Mouse (Mus musculus): ENCODE results near the gene Rabgap1l. TPM values are rescaled to one million over a fixed set of nuclear protein-coding genes. Genes with fewer than 3 reads are reported as not detected.

The Rabgap1l gene
- polyA plus RNA-seq, 1 experiment from 2014 or later, result 17.4 TPM

- WGBS, result 77% methylated on average over 3 of the region's 3 CpGs
These were observed 296.0 kb downstream of the Rabgap1l start for GRCm38 (mm10) chr1:160496906-160497577.

GRCm38 (mm10) chr1:160485731-160486130 lies 307.3 kb downstream of the Rabgap1l start:
- DNase-seq (ENCODE audit: low spot score) (no peak), ATAC-seq (replicated peaks; ENCODE audit: low FRiP score) (no peak)
- Histone ChIP-seq H3K4me2 (ENCODE audit: low read depth, low read length, severe bottlenecking) (no peak overlapping the region), H3K9me3 (ENCODE audit: control insufficient read depth, low read length) (no peaks in the 10 kb centered on the region), H3K9ac (ENCODE audit: low read length) (no peak overlapping the region), H3K36me3 (ENCODE audit: control insufficient read depth, insufficient read depth, low read length) (no peaks in the 10 kb centered on the region), H3K4me1 (replicated peaks; ENCODE audit: control insufficient read depth, insufficient read depth, low read length) (no peaks in the 10 kb centered on the region), H3K27ac (ENCODE audit: low read depth, low read length) (no peak overlapping the region), H3K27me3 (ENCODE audit: control insufficient read depth, insufficient read depth, low read length) (no peaks in the 10 kb centered on the region), H3K4me3 (ENCODE audit: low read depth, low read length) (no peak overlapping the region)
- 58% methylated on average over 3 of the region's 3 CpGs for WGBS

More at GRCm38 (mm10) chr1:160496906-160497577, 296.0 kb downstream of the Rabgap1l start:
- Histone ChIP-seq H3K4me2 (ENCODE audit: low read depth, low read length, severe bottlenecking) (no peak overlapping the region), H3K4me3 (ENCODE audit: low read depth, low read length) (no peak overlapping the region), H3K4me1 (replicated peaks; ENCODE audit: control insufficient read depth, insufficient read depth, low read length) (no peaks in the 10 kb centered on the region), H3K36me3 (ENCODE audit: control insufficient read depth, insufficient read depth, low read length) (no peaks in the 10 kb centered on the region), H3K27ac (ENCODE audit: low read depth, low read length) (no peak overlapping the region), H3K9me3 (ENCODE audit: control insufficient read depth, low read length) (no peaks in the 10 kb centered on the region), H3K9ac (ENCODE audit: low read length) (no peak overlapping the region), H3K27me3 (ENCODE audit: control insufficient read depth, insufficient read depth, low read length) (no peaks in the 10 kb centered on the region)
- ATAC-seq (replicated peaks; ENCODE audit: low FRiP score) (no peak), DNase-seq (ENCODE audit: low spot score) (no peak)

- Histone ChIP-seq H3K27ac (ENCODE audit: low read depth, low read length) (no peak overlapping the region), H3K36me3 (ENCODE audit: control insufficient read depth, insufficient read depth, low read length) (no peaks in the 10 kb centered on the region), H3K9me3 (ENCODE audit: control insufficient read depth, low read length) (no peaks in the 10 kb centered on the region), H3K4me3 (ENCODE audit: low read depth, low read length) (no peak overlapping the region), H3K27me3 (ENCODE audit: control insufficient read depth, insufficient read depth, low read length) (no peaks in the 10 kb centered on the region), H3K4me2 (ENCODE audit: low read depth, low read length, severe bottlenecking) (no peak overlapping the region), H3K9ac (ENCODE audit: low read length) (no peak overlapping the region), H3K4me1 (replicated peaks; ENCODE audit: control insufficient read depth, insufficient read depth, low read length) (no peaks in the 10 kb centered on the region)
- WGBS, result 49% methylated on average over 7 of the region's 7 CpGs
- DNase-seq (ENCODE audit: low spot score), result no peak
- ATAC-seq (replicated peaks; ENCODE audit: low FRiP score), result peak; percentile 46; the same call in 1 of the 2 replicates
These were observed 308.0 kb downstream of the Rabgap1l start for GRCm38 (mm10) chr1:160485028-160485427.

GRCm38 (mm10) chr1:160481643-160482042 lies 311.4 kb downstream of the Rabgap1l start:
- Histone ChIP-seq H3K4me3 (ENCODE audit: low read depth, low read length) (no peak overlapping the region), H3K27me3 (ENCODE audit: control insufficient read depth, insufficient read depth, low read length) (no peaks in the 10 kb centered on the region), H3K36me3 (ENCODE audit: control insufficient read depth, insufficient read depth, low read length) (no peaks in the 10 kb centered on the region), H3K27ac (ENCODE audit: low read depth, low read length) (no peak overlapping the region), H3K4me2 (ENCODE audit: low read depth, low read length, severe bottlenecking) (no peak overlapping the region), H3K4me1 (replicated peaks; ENCODE audit: control insufficient read depth, insufficient read depth, low read length) (no peaks in the 10 kb centered on the region), H3K9ac (ENCODE audit: low read length) (no peak overlapping the region), H3K9me3 (ENCODE audit: control insufficient read depth, low read length) (no peaks in the 10 kb centered on the region)
- no peak for DNase-seq (ENCODE audit: low spot score)
- WGBS, result 92% methylated on average over 2 of the region's 2 CpGs
- ATAC-seq (replicated peaks; ENCODE audit: low FRiP score), result no peak

- H3K4me2 ChIP-seq (ENCODE audit: low read depth, low read length, severe bottlenecking), result no peak overlapping the region
- H3K4me3 ChIP-seq (ENCODE audit: low read depth, low read length), result no peak overlapping the region
- ATAC-seq (replicated peaks; ENCODE audit: low FRiP score), result no peak
- no peaks in the 10 kb centered on the region for H3K36me3 ChIP-seq (ENCODE audit: control insufficient read depth, insufficient read depth, low read length)
- no peaks in the 10 kb centered on the region for H3K9me3 ChIP-seq (ENCODE audit: control insufficient read depth, low read length)
- no peak for DNase-seq (ENCODE audit: low spot score)
- H3K4me1 ChIP-seq (replicated peaks; ENCODE audit: control insufficient read depth, insufficient read depth, low read length), result no peaks in the 10 kb centered on the region
- H3K27me3 ChIP-seq (ENCODE audit: control insufficient read depth, insufficient read depth, low read length), result no peaks in the 10 kb centered on the region
- no peak overlapping the region for H3K9ac ChIP-seq (ENCODE audit: low read length)
- no peak overlapping the region for H3K27ac ChIP-seq (ENCODE audit: low read depth, low read length)
These were observed 325.6 kb downstream of the Rabgap1l start for GRCm38 (mm10) chr1:160467443-160467842.

GRCm38 (mm10) chr1:160465186-160465585 lies 327.8 kb downstream of the Rabgap1l start:
- Histone ChIP-seq H3K36me3 (ENCODE audit: control insufficient read depth, insufficient read depth, low read length) (no peaks in the 10 kb centered on the region), H3K4me2 (ENCODE audit: low read depth, low read length, severe bottlenecking) (no peak overlapping the region), H3K4me3 (ENCODE audit: low read depth, low read length) (no peak overlapping the region), H3K27ac (ENCODE audit: low read depth, low read length) (no peak overlapping the region), H3K4me1 (replicated peaks; ENCODE audit: control insufficient read depth, insufficient read depth, low read length) (no peaks in the 10 kb centered on the region), H3K9ac (ENCODE audit: low read length) (no peak overlapping the region), H3K27me3 (ENCODE audit: control insufficient read depth, insufficient read depth, low read length) (no peaks in the 10 kb centered on the region), H3K9me3 (ENCODE audit: control insufficient read depth, low read length) (no peaks in the 10 kb centered on the region)
- DNase-seq (ENCODE audit: low spot score), result no peak
- ATAC-seq (replicated peaks; ENCODE audit: low FRiP score), result no peak

GRCm38 (mm10) chr1:160464148-160464547 lies 328.9 kb downstream of the Rabgap1l start:
- DNase-seq (ENCODE audit: low spot score) (no peak), ATAC-seq (replicated peaks; ENCODE audit: low FRiP score) (no peak)
- Histone ChIP-seq H3K4me1 (replicated peaks; ENCODE audit: control insufficient read depth, insufficient read depth, low read length) (no peaks in the 10 kb centered on the region), H3K27ac (ENCODE audit: low read depth, low read length) (no peak overlapping the region), H3K9ac (ENCODE audit: low read length) (no peak overlapping the region), H3K4me2 (ENCODE audit: low read depth, low read length, severe bottlenecking) (no peak overlapping the region), H3K27me3 (ENCODE audit: control insufficient read depth, insufficient read depth, low read length) (no peaks in the 10 kb centered on the region), H3K36me3 (ENCODE audit: control insufficient read depth, insufficient read depth, low read length) (no peaks in the 10 kb centered on the region), H3K9me3 (ENCODE audit: control insufficient read depth, low read length) (no peaks in the 10 kb centered on the region), H3K4me3 (ENCODE audit: low read depth, low read length) (no peak overlapping the region)

GRCm38 (mm10) chr1:160460346-160460745 lies 332.7 kb downstream of the Rabgap1l start:
- Histone ChIP-seq H3K4me3 (ENCODE audit: low read depth, low read length) (no peak overlapping the region), H3K9ac (ENCODE audit: low read length) (no peak overlapping the region), H3K4me1 (replicated peaks; ENCODE audit: control insufficient read depth, insufficient read depth, low read length) (no peaks in the 10 kb centered on the region), H3K9me3 (ENCODE audit: control insufficient read depth, low read length) (no peaks in the 10 kb centered on the region), H3K4me2 (ENCODE audit: low read depth, low read length, severe bottlenecking) (no peak overlapping the region), H3K36me3 (ENCODE audit: control insufficient read depth, insufficient read depth, low read length) (no peaks in the 10 kb centered on the region), H3K27me3 (ENCODE audit: control insufficient read depth, insufficient read depth, low read length) (no peaks in the 10 kb centered on the region), H3K27ac (ENCODE audit: low read depth, low read length) (no peak overlapping the region)
- no peak for DNase-seq (ENCODE audit: low spot score)
- 93% methylated on average over 1 of the region's 1 CpGs for WGBS
- ATAC-seq (replicated peaks; ENCODE audit: low FRiP score), result no peak

- no peaks in the 10 kb centered on the region for H3K9me3 ChIP-seq (ENCODE audit: control insufficient read depth, low read length)
- H3K4me2 ChIP-seq (ENCODE audit: low read depth, low read length, severe bottlenecking), result no peak overlapping the region
- H3K9ac ChIP-seq (ENCODE audit: low read length), result no peak overlapping the region
- 84% methylated on average over 2 of the region's 2 CpGs for WGBS
- H3K27me3 ChIP-seq (ENCODE audit: control insufficient read depth, insufficient read depth, low read length), result no peaks in the 10 kb centered on the region
- H3K27ac ChIP-seq (ENCODE audit: low read depth, low read length), result no peak overlapping the region
- no peaks in the 10 kb centered on the region for H3K4me1 ChIP-seq (replicated peaks; ENCODE audit: control insufficient read depth, insufficient read depth, low read length)
- ATAC-seq (replicated peaks; ENCODE audit: low FRiP score) (no peak), DNase-seq (ENCODE audit: low spot score) (no peak)
- no peak overlapping the region for H3K4me3 ChIP-seq (ENCODE audit: low read depth, low read length)
- H3K36me3 ChIP-seq (ENCODE audit: control insufficient read depth, insufficient read depth, low read length), result no peaks in the 10 kb centered on the region
These were observed 341.3 kb downstream of the Rabgap1l start for GRCm38 (mm10) chr1:160451663-160452062.

Measured in forebrain, embryonic 11.5 days (tissue).